Mouse (Mus musculus) olfactory bulb, adult 2 months (tissue): ENCODE measurements at regions not wholly inside any gene's neighbourhood (a gene's known extent, or its start where the extent isn't known, plus 50 kb on each side); places are given as distances from the start of the nearest gene placed in this dataset.

Source experiments
- CTCF ChIP-seq: fragments of 200-500 bp; IDR thresholded peaks from 2 replicates; pipeline ENCODE4 v1.5.1; 2012; ENCODE audit warnings: low read depth, mild to moderate bottlenecking, low read length, moderate library complexity; ENCODE audit not compliant: insufficient read depth
- POLR2A ChIP-seq: fragments of 200-500 bp; IDR thresholded peaks from 2 replicates; pipeline ENCODE4 v1.6.1; 2012; ENCODE audit warnings: mild to moderate bottlenecking, low read depth, low read length, moderate library complexity; ENCODE audit not compliant: insufficient read depth

DNA sequence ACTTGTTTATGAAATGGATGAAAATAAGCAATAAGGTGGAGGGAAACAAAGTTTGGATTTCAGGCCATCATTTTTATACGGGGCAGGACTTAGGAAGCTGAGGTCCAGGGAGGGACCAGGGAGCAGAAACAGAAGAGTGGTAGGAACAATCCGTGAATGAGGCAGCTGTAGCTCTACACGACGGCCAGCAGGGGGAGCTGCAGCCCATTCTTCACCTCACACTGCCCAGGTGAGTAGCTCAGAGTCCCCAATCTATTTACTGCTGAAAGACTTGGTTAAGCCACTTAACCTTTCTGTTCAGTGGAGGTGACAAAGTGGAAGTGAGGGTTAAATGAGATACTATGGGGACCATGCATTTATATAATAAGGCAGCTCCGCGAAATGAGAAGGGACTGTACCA lies 225.7 kb downstream of the Gm45692 start:
- TF ChIP-seq CTCF (peak; percentile 85), POLR2A (no peak)
